Mouse (Mus musculus) thymus, postnatal 10 days (tissue): Measurements from ENCODE around the gene Muc13.

ENCODE experiments used
- DNase-seq, 2 experiments: peaks; one replicate each; pipeline ENCODE4 v3.0.0; 2021; ENCODE audit warnings: low spot score in 2 of 2

Gene Muc13

DNA sequence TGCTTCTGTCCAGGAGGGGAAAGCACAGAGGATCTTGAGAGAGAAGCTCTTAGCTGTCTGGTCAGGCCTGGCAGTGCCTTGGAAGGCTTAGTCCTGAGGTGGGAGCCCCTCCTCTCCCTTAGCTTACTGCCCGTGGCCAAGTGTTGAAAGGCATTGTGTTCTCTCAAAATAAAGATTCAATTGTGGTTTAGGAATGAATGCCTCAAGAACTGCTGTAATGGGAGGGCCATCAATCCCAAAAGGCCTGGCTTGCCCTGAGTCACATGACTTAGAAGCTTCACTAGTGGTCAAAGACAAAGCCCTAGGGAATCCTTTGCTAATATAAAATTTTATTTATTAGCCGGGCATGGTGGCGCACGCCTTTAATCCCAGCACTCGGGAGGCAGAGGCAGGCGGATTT, 30.8 kb downstream of the Muc13 start:
- DNase-seq = no peak

DNA sequence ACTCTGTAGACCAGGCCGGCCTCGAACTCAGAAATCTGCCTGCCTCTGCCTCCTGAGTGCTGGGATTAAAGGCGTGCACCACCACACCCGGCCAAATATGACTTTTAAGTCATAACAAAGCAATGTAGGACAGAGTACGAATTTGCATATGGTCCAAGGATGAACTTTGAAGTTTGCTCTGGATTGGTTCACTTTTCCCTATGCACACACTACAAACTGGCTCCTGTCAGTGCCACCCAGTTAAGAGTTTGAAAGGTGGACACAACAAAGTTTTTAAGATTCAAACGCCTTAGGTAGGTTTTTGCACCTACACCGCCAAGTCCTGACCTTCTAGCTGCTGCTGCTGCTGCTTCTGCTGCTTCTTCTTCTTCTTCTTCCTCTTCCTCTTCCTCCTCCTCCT, 34.7 kb downstream of the Muc13 start:
- no peak for DNase-seq

DNA sequence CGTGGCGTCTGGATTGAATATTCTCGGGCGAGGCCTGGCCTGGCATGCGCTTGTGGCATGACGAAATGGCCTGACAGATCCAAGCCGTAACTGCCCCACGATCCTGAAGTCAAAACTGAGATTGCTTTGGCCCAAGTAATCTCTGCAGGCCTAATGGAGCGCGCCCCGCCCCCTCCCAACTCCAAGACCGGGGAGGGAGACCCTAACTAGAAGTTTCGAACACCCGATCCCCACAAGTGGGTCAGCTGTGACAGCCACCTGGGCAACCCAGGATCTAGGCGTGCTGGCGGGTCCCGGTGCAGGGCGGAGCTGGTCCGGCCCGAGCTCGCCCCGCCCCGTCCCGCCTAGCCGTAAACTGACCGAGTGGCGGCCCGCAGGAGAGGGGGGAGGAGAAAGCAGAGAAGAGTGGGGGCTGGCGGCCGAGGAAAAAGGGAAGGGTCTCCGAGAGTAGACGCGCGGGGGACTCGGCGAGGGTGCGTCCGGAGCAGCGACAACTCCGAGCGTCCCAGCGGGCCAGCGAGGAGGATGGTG, 35.5 kb downstream of the Muc13 start, which contains the start of gene Itgb5:
Gene Itgb5 (plus strand): TSS at position 365 of the 531 bp plus-strand sequence.
- no peak for DNase-seq

DNA sequence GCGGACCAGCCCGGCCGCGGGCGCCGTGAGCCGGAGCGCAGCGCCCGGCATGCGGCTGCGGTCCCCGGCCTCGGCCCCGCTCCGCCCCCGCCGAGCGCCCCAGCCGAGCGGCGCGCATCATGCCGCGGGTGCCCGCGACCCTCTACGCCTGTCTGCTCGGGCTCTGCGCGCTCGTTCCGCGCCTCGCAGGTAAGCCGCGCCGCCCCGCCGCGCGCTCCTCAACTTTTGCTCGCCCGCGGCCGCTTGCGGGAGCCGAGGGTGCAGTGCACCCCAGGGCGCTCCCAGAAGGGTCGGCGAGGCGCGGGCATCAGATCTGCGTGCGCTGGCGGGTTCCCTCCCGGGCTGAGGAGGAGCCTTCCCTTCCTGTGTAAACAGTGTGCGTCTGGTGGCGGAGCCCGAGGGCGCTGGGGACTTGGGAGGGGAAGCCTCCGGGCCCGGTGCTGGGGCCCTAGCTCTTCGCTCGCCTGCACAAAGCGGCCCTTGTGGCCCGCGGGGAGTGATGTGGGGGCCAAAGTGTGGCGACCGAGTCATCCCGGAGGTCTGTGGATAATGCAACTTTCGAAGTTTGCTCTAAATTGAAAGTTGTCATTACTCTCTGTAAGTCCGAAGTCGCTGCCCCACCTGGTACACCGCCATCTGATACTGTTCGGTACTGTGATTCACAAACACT, 36.1 kb downstream of the Muc13 start:
- peak in 1 of 2 experiments; percentile 46 for DNase-seq

DNA sequence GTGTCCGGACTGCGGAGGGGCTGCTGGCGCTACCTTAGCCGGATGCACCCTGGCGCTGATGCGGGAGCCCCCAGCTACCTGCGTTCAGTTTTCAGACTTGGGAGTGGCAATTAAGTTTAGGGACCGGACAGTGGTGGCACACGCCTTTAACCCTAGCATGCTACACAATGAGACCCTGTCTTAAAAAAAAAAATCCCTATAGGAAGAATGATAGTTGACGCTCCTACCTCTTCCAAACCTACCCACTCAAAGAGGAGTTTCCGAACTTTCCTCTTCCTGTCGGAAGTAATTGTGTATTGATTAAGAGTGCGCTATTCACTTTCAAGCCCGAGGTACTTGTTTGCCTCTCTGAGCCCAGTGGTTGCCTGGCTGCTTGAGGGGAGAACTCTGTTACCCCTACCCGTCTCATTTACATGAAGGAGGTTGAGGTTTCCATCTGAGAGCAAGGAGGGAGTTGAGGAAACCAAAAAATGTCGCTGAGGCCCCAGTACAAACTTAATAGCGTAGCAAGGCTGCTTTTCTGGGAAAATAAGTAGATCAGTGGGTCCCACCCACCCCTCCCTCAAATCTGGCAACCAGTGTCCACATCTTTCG, 36.8 kb downstream of the Muc13 start:
- no peak for DNase-seq

DNA sequence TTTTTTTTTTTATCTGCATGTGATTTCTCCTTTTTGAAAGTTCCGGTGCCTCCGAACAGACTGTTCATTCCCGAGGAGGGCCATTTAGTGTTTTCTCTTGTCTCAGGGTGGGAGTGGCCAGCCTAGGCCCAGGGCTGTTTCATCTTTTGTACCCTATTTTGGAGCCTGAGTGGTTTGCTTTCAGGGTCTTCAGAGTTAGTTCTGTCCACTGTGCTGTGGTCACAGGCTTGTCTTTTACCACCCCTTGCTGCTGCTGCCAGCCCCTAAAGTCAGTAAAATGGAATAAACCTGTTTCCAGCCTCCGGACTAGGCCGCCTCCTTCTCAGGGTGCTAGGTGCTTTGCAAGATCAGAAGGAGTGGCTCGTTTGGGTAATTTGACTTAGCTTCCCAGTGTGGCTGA, 38.2 kb downstream of the Muc13 start:
- no peak for DNase-seq

DNA sequence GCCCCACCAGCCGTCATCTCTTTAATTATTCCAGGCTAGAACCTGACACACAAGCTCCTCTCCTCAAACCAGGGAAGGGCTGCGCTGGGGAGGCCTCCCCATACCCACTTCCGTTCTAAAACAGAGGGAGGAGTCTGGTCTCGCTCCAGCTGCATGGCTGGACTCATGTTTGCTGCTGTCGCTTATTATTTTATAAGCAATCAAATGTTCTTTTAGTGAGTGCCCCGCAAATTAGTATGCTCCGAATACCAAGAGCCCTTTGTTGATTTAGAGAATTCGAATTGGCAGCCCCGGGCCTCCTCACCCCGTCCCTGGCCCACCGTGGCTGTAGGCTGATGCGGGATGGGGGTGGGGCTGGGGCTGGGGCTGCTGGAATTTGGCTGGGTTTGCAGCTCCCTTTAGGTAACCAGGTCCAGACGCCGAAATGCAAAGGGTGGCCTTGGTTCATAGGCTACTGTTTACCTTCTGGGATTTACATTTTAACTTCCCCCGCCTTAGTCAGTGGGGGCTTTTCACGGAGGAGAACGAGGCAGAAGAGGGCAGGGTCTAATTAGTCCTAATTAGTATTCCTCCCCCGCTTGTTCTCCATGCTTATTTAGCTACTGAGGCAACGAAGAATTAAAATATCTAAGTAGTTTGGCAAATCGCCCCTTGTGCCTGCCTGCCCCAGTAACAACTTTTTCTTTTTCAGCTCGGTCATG, 39.0 kb downstream of the Muc13 start:
- peak; percentile 26 to 49 for DNase-seq

DNA sequence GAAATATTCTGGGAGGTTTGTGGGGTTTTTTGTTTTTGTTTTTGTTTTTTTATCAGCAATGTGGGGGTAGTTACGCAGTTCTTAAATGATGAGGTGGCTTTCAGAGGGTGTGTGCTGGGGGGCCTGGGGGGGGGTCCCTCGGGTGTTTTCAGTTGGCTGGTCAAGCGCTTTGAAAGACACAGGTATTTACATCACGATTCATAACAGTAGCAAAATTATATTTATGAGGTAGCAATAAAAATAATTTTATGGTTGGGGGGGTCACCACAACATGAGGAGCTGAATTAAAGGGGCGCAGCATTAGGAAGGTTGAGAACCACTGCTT, 39.6 kb downstream of the Muc13 start:
- no peak for DNase-seq

DNA sequence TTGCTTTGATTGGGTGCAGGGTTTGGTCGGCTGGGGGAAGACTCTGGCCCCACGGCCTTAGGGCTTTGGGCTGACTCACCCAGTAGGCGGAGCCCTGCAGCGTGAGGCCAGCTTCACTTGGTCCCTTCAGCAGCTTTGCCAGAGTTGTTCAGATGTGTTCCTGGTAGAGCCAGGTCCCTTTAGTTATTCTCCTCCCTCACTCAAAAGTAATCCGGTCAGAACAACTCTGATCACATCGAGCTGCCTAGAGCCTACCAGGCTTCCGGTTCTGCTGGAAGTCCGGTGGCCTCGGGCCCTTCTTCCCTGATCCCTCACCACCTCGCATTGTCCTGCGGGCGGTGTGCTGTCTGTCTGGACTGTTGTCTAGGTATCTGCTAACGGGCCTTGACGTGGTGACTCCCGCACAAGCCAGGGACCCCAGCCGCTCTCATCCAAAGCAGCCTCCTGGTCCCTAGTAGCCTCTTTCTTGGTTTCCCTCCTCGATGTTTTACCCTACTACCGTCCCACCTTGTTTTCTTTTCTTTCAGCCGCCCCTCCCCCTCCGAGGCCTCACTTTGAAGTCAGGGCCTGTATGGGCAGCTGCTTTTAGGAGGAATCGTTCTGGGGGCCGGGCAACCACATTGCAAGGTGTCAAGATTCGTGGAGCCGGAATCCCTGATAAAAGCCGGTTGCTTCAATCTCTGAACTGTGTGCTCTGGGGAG, 40.1 kb downstream of the Muc13 start:
- DNase-seq = no peak

DNA sequence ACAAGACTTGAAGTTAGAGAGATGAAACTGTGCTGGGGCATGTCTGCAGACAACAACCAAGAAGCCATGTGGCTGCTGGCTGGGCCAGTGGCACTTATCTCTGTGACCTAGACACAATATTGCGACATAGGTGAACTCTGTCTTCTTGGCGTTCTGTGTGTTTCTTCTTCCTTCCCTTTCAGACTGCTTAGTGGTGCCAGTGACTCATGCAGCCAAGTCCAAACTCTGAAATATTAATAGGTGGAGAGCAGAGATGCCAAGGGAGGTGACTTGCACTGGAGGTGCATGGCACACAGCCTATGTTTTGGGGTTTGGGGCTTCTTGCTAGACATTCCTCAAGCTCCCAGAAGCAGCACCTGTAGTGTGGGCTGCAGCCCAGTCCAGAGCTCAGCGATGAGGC, 42.8 kb downstream of the Muc13 start:
- DNase-seq = no peak

DNA sequence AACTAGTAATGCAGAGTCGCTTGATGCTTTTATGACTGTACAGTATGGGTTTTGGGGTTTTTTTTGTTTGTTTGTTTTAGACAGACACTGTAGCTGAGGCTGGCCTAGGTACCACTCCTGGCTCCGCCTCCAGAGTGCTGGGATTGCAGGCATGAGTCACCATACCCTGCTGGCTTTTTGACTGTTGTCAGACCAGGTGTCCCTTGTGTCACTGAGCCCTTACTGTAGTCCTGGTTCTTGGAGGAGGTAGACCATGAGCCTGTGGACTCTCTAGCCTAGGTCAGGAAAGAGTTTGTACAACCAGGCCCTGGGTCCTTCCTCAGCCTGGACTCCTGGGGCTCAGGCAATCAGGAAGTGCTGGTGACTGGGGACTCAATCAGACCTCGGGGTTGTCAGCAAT, 43.4 kb downstream of the Muc13 start:
- no peak for DNase-seq

DNA sequence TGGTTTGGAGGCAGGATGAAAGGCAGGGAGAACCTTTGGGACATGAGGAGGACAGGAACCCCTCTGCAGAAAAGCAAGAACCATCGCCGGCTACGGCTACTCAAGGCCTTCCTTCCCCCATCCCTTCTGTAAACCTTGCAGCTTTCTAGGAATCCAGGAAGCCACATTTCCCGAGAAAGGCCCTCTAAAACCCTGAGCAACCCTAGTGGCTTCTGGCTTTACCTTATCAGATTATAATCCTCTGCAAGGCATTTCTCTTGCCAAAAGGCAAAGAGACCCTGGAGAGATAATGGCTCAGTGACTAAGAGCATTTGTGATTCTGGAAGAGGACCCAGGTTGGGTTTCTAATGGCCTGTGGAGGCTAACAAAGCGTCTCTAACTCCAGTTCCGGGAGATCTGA, 46.8 kb downstream of the Muc13 start:
- DNase-seq = no peak

DNA sequence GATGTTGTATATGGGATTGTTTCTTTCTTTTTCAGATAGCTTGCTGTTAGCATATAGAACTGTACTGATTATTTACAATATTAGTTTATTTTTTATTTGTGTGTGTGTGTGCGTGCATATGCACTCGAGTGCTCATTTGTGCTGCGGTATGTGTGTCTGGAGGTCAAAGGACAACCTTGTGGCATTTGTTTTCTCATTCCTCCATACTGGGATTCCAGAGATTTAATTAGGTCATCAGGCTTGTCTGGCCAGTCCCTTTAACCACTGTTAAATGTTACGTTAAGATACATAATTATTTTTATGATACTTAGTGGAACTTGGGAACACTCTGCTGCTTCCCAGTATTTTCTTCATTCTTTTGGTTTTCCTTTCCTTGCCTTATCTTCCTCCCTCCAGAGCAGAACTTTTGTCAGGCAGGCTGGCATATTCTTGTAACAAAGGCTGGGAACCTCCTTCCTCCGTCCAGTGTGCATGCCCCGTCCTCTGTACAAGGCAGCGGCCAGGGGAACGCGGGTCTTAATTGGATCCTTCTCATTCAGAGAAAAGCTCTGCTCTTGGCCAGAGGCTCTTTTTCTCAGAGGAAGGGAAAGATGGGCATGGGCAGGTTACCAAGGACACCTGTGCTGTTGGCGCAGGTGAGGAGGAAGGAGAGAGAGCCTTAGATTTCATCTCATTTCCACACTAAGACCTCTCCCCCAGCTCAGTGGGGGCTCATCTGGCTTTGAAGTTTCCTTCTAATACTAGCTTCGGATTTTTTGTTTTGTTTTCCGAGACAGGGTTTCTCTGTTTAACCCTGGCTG, 48.4 kb downstream of the Muc13 start:
- no peak for DNase-seq

DNA sequence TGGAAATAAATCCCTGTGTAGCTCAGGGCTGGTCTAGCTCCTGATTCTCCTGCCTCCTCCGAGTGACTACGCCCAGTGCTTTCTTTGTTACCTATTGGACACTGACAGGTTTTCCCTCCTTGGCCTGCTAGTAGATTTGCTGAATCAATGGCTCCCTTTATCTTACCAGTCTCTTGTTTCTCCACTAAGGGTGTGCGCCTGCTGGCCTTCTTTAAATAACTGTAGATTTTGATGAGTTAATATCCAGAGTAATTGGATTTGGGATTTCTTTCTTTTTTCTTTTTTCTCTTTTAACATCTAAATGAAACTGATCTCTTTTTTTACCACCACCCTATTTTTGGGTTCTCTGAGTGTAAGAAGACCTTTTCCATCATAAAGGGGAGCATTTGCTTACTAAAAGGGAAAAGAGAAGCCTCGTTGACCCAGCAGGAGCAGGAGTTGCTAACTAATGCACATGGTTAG, 50.3 kb downstream of the Muc13 start:
- DNase-seq = no peak

DNA sequence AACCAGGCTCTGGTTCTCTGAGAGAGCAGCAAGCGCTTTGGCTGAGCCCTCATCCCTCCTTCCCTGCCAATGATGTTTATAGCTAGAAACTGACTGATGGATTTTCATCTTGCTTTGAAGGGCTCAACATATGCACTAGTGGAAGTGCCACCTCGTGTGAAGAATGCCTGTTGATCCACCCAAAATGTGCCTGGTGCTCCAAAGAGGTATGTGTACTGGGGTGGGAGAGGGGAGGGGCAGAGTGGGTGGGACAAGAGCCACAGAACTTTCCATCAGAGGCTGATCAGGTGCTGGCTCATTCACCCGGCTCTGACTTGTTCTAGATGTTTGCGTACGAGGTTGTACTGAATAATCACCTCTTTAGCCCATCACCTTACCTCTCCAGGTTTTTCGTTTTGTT, 51.0 kb downstream of the Muc13 start:
- DNase-seq = no peak

DNA sequence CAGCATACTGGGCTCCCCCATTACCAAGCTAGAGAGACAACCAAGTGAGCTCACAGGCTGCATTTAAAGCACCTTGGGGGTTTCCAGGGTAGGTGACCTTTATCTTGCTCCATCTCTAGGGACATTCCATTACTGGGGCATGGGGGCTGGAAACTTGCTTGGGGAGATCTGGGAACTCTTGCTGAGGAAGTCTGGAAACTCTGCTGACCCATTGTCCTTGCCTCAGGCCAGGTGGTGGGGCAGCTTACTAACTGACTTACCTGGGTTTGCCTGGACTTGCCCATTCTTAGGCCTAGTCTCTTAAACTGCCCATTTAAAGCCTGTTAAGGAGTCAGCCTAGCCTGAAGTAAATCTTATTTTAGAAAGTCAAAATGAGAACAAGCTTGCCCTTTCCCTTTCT, 59.4 kb downstream of the Muc13 start:
- DNase-seq = no peak

DNA sequence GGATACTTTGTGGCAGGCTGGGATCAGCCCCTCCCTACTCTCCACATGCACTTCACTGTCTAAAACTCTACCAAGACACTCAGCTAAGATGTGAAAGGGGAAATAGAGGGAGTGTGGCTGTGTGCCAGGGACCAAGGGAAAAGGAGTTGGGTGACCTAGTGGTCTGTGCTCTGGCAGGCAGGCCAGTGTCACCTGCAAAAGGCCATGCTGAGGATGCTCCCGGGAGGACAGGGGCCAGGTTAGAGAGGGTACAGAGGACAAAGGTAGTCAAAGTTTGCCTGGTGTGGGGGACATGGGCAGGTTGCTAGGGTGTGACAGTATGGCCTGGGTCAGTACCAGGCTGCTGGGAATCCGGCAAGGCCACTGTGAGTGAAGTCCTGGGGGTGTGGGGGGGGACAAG, 64.9 kb downstream of the Muc13 start:
- no peak for DNase-seq

DNA sequence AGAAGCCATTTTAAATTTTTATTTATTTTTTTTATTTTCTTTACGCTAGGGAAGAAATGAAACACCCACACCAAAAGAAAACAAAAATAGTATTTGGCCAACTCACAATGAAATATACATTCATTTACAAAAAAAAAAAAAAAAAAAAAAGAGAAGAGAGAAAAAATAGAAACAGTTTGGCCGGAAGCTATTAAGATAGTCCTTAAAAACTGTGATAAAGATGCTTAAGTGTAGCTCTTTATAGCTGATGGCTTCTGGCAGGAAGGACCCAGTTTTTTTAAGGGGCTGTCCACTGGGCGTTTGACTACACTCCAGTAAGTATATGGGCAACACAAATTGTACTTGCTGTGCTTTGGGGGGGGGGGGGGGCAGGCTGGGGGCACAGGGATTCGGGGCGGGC, 65.5 kb downstream of the Muc13 start:
- no peak for DNase-seq

DNA sequence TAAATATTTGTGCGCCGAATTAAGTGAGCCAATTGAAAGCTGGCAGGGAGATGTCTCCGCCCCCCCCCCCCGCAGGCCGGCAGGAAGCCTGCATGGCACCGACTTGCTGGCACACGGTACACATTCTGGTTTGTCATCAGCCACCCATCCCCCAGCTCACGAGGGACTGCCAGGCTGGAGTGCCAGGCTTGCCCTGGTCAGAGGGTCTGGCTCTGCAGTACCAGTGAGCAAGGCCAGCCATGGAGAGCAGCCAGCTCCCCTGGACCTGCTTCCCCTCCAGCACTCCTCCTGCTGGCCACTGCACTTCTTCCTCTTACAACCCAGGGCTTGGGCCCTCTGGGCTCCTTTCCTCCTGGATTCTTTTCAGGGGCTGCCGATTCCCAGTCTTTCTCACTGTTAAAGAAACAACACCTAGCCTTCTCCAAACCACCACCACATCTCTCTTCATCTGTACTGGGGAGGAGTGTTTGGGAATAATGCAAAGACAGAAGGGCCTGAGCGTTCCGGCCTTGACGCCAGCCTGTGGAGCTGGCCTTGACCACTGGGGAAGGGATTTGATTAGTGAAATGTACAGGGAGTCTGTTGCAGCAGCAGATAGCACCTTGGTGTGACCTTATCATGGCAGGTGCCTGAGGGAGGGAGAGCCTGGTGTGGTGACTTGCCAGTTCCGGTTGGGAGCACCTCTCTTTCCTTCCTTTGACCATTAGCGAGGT, 66.3 kb downstream of the Muc13 start:
- DNase-seq = no peak

DNA sequence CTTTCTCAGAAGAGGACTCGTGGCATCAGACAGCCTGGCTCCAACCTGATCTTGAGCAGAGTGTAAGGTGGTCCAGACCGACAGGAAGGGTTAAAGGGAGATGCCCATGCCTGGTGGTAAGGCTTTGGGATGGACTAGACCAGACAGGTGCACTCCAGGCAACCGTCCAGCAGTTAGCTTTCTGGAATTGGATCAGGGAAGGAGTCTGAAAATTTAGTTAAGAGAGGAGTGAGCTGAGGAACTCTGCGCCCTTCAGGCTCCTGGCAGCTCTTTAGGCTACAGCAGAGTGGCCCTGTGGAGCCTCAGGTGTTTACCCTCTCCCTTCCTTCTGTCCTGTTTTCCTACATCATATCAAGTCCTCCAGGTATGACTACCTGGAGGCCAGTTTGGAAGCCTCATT, 68.6 kb downstream of the Muc13 start:
- no peak for DNase-seq

DNA sequence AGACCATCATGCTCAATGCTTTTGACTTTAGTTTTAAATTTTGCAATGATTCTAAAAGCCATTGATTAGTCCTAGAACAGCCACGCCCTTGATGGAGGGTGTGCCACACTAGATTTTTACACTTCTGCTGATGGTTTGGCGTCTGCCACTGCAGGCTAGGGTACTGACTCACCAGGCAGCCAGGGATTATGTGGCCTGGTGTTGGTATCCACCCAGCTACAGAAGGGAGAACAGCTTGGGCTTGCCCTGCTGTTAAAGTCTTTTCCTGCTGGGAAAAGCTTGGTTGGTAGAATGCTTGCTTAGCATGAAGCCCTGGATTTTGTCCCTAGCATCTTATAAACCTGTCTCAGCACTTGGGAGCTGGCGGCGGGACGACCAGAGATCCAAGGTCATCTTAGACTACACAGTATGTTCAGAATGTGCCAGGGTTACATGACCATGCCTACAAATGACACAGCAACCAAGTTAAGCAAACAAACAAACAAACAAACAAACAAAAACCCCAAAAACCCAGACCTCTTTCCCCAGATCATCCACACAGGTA, 69.4 kb downstream of the Muc13 start:
- DNase-seq = no peak
